Mouse (Mus musculus) kidney, postnatal 0 days (tissue): ENCODE results near the gene Aif1l. TPM values are rescaled to one million over a fixed set of nuclear protein-coding genes. Genes with fewer than 3 reads are reported as not detected.
A peak's percentile ranks its signal among the peaks of the same experiment; 100 is the strongest.

Source experiments
- ATAC-seq: fragments of 200-750 bp; cut with Nextera tagmentation; replicated peaks from 2 replicates; pipeline ENCODE4 v1.8.0; 2017; ENCODE audit warnings: low read depth, moderate number of reproducible peaks, moderate TSS enrichment, moderate library complexity; ENCODE audit not compliant: low FRiP score
- DNase-seq: peaks from one replicate; pipeline ENCODE4 v3.0.0-alpha.2; 2016; ENCODE audit warnings: low spot score
- H3K27ac ChIP-seq: fragments of 300-500 bp; sonication (generic); 2 replicates; pipeline ENCODE4 v1.5.1; 2014; ENCODE audit warnings: mild to moderate bottlenecking
- H3K27me3 ChIP-seq: fragments of 300-500 bp; sonication (generic); 2 replicates; pipeline ENCODE4 v1.6.1; 2014; ENCODE audit warnings: low read length, mixed read lengths; ENCODE audit not compliant: insufficient read depth
- H3K36me3 ChIP-seq: fragments of 300-500 bp; sonication (generic); 2 replicates; pipeline ENCODE4 v1.6.1; 2014; ENCODE audit warnings: low read length, mixed read lengths; ENCODE audit not compliant: insufficient read depth
- H3K4me1 ChIP-seq: fragments of 300-500 bp; sonication (generic); replicated peaks from 2 replicates; pipeline ENCODE4 v1.6.1; 2014; ENCODE audit warnings: antibody characterized with exemption, low read length, mixed read lengths; ENCODE audit not compliant: insufficient read depth
- H3K4me2 ChIP-seq: fragments of 300-500 bp; sonication (generic); 2 replicates; pipeline ENCODE4 v1.6.1; 2014; ENCODE audit warnings: mild to moderate bottlenecking, low read length, moderate library complexity, mixed read lengths
- H3K4me3 ChIP-seq: fragments of 300-500 bp; sonication (generic); replicated peaks from 2 replicates; pipeline ENCODE4 v1.5.1; 2014; ENCODE audit warnings: low read depth, low read length
- H3K9ac ChIP-seq: fragments of 300-500 bp; sonication (generic); 2 replicates; pipeline ENCODE4 v1.6.1; 2014; ENCODE audit warnings: low read depth, low read length
- H3K9me3 ChIP-seq: fragments of 300-500 bp; sonication (generic); replicated peaks from 2 replicates; pipeline ENCODE4 v1.6.1; 2016; ENCODE audit warnings: low read length, inconsistent platforms, mixed read lengths
- CTCF ChIP-seq: IDR thresholded peaks from 2 replicates; pipeline ENCODE4 v1.5.1; 2016; ENCODE audit warnings: antibody characterized with exemption, low read depth, mild to moderate bottlenecking, moderate library complexity
- WGBS: fragments of 180-500 bp; shearing (Covaris S2); extraction: QIAGEN DNeasy Blood & Tissue Kit; methylation state at CpG from one replicate; pipeline ENCODE4 v1.1.7; 2014; 5-methylcytosine and 5-hydroxymethylcytosine counted together
- polyA plus RNA-seq: library from polyadenylated mRNA; unstranded; fragments of >200 nt; fragmentation: Nextera tagmentation; extraction: Ambion mirVana; gene quantifications from 2 replicates; pipeline ENCODE4 v1.2.1, GENCODE M21; 2015

Aif1l gene
- polyA plus RNA-seq, 1 experiment from 2014 or later: 129 TPM

DNA sequence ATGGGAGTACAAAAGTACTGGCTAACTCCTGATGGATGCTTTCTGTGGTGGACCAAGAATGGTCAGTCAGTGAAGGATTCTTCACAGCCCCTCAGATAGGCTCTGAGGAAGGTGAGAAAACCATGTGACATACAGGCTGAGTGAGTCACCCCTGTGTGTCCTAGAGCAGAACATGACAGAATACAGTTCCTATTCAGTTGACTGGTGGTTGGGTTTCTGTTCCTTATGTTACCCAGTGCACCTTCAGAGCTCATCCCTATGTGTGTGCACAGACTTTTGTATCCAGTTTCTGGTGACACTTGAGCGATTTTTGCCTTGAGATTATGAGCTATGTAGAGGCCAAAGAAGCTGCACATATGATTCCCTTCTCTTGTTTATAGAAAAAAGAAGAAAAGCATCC, 37.8 kb downstream of the Aif1l start:
- Histone ChIP-seq H3K4me2 (no peak overlapping the region), H3K27me3 (no peaks in the 10 kb centered on the region), H3K36me3 (peaks cover 69% of the 10 kb centered on the region), H3K9me3 (no peaks in the 10 kb centered on the region), H3K4me1 (no peaks in the 10 kb centered on the region), H3K27ac (no peak overlapping the region), H3K4me3 (no peak overlapping the region), H3K9ac (no peak overlapping the region)
- 92% methylated on average over 1 of the region's 1 CpGs for WGBS
- no peak for TF ChIP-seq CTCF
- ATAC-seq: no peak
- DNase-seq: no peak

- Histone ChIP-seq H3K36me3 (peaks cover 59% of the 10 kb centered on the region), H3K9me3 (no peaks in the 10 kb centered on the region), H3K4me2 (no peak overlapping the region), H3K27ac (no peak overlapping the region), H3K9ac (no peak overlapping the region), H3K27me3 (no peaks in the 10 kb centered on the region), H3K4me1 (no peaks in the 10 kb centered on the region), H3K4me3 (no peak overlapping the region)
- TF ChIP-seq CTCF: no peak
- 95% methylated on average over 4 of the region's 4 CpGs for WGBS
- no peak for ATAC-seq
- DNase-seq: no peak
Measured at GRCm38 (mm10) chr2:31990961-31991360, 41.0 kb downstream of the Aif1l start.

GRCm38 (mm10) chr2:31994896-31995295, 45.0 kb downstream of the Aif1l start:
- no peaks in the 10 kb centered on the region for H3K9me3 ChIP-seq
- WGBS: 91% methylated on average over 9 of the region's 9 CpGs
- TF ChIP-seq CTCF: no peak
- H3K27me3 ChIP-seq: no peaks in the 10 kb centered on the region
- peaks cover 72% of the 10 kb centered on the region for H3K36me3 ChIP-seq
- H3K4me1 ChIP-seq: no peaks in the 10 kb centered on the region
- H3K27ac ChIP-seq: no peak overlapping the region
- no peak for DNase-seq
- ATAC-seq: no peak
- no peak overlapping the region for H3K4me2 ChIP-seq
- H3K9ac ChIP-seq: no peak overlapping the region
- no peak overlapping the region for H3K4me3 ChIP-seq

- WGBS: 96% methylated on average over 13 of the region's 13 CpGs
- Histone ChIP-seq H3K9me3 (no peaks in the 10 kb centered on the region), H3K36me3 (peaks cover 74% of the 10 kb centered on the region), H3K4me3 (no peak overlapping the region), H3K27ac (no peak overlapping the region), H3K27me3 (no peaks in the 10 kb centered on the region), H3K4me2 (no peak overlapping the region), H3K4me1 (no peaks in the 10 kb centered on the region), H3K9ac (no peak overlapping the region)
- no peak for ATAC-seq
- DNase-seq: no peak
- TF ChIP-seq CTCF: no peak
Measured at GRCm38 (mm10) chr2:31996060-31996459, 46.1 kb downstream of the Aif1l start.

GRCm38 (mm10) chr2:31997539-31997938, 47.6 kb downstream of the Aif1l start:
- 92% methylated on average over 5 of the region's 5 CpGs for WGBS
- no peak overlapping the region for H3K9ac ChIP-seq
- H3K4me3 ChIP-seq: no peak overlapping the region
- peaks cover 65% of the 10 kb centered on the region for H3K36me3 ChIP-seq
- H3K9me3 ChIP-seq: no peaks in the 10 kb centered on the region
- H3K27ac ChIP-seq: no peak overlapping the region
- H3K27me3 ChIP-seq: no peaks in the 10 kb centered on the region
- TF ChIP-seq CTCF: no peak
- ATAC-seq: no peak
- no peaks in the 10 kb centered on the region for H3K4me1 ChIP-seq
- no peak for DNase-seq
- no peak overlapping the region for H3K4me2 ChIP-seq

- no peak for DNase-seq
- peaks cover 72% of the 10 kb centered on the region for H3K36me3 ChIP-seq
- 72% methylated on average over 2 of the region's 2 CpGs for WGBS
Measured at GRCm38 (mm10) chr2:31998443-31998842, 48.5 kb downstream of the Aif1l start.

DNA sequence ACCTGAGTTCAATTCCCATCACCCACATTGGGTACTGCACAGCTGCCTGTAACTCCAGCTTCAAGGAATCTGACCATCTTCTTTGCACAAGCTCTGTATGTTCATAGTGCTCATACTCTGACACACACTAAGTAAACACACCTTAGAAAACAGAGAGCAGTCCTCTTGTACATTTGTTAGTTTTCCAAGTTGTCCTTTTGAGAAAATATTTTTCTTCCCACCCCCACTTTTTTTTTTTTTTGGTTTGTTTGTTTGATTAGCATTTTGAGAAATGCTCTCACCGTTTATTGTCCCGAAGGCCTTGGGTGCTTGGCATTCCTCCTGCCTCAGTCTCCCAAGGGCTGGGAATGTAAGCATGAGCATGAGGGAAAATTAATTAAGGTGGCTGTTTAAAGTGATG, 58.4 kb downstream of the Aif1l start:
- Histone ChIP-seq H3K36me3 (peaks cover 74% of the 10 kb centered on the region), H3K9ac (no peak overlapping the region), H3K4me2 (no peak overlapping the region), H3K27me3 (no peaks in the 10 kb centered on the region), H3K4me1 (no peaks in the 10 kb centered on the region), H3K9me3 (no peaks in the 10 kb centered on the region), H3K27ac (no peak overlapping the region), H3K4me3 (no peak overlapping the region)
- ATAC-seq (no peak), DNase-seq (no peak)
- WGBS: 90% methylated on average over 2 of the region's 2 CpGs
- no peak for TF ChIP-seq CTCF

More at GRCm38 (mm10) chr2:31998443-31998842, 48.5 kb downstream of the Aif1l start:
- peak; percentile 21; the same call in 1 of the 2 replicates for TF ChIP-seq CTCF
- Histone ChIP-seq H3K9me3 (no peaks in the 10 kb centered on the region), H3K4me1 (no peaks in the 10 kb centered on the region), H3K27me3 (no peaks in the 10 kb centered on the region), H3K9ac (no peak overlapping the region), H3K4me3 (no peak overlapping the region), H3K27ac (no peak overlapping the region), H3K4me2 (no peak overlapping the region)
- ATAC-seq: no peak
